Mouse (Mus musculus) limb, embryonic 13.5 days (tissue): ENCODE measurements at regions not wholly inside any gene's neighbourhood (a gene's known extent, or its start where the extent isn't known, plus 50 kb on each side); places are given as distances from the start of the nearest gene placed in this dataset.

Source experiments
- ATAC-seq: fragments of 200-750 bp; cut with Nextera tagmentation; 2 replicates; pipeline ENCODE4 v1.8.0; 2017; ENCODE audit warnings: low read depth, moderate number of reproducible peaks, moderate TSS enrichment; ENCODE audit not compliant: low FRiP score
- H3K27ac ChIP-seq: fragments of 300-500 bp; sonication (generic); 2 replicates; pipeline ENCODE4 v1.5.1; 2015; ENCODE audit warnings: inconsistent platforms, mild to moderate bottlenecking, moderate library complexity
- H3K27me3 ChIP-seq: fragments of 300-500 bp; sonication (generic); 2 replicates; pipeline ENCODE4 v1.6.1; 2015; ENCODE audit warnings: mild to moderate bottlenecking, inconsistent platforms
- H3K36me3 ChIP-seq: fragments of 300-500 bp; sonication (generic); 2 replicates; pipeline ENCODE4 v1.6.1; 2015; ENCODE audit warnings: inconsistent platforms, mild to moderate bottlenecking, moderate library complexity
- H3K4me1 ChIP-seq: fragments of 300-500 bp; sonication (generic); 2 replicates; pipeline ENCODE4 v1.6.1; 2015; ENCODE audit warnings: inconsistent platforms
- H3K4me2 ChIP-seq: fragments of 300-500 bp; sonication (generic); replicated peaks from 2 replicates; pipeline ENCODE4 v1.6.1; 2015; ENCODE audit warnings: inconsistent platforms, mild to moderate bottlenecking, moderate library complexity
- H3K4me3 ChIP-seq: fragments of 300-500 bp; sonication (generic); 2 replicates; pipeline ENCODE4 v1.5.1; 2015; ENCODE audit warnings: moderate library complexity, mild to moderate bottlenecking, inconsistent platforms
- H3K9ac ChIP-seq: fragments of 300-500 bp; sonication (generic); 2 replicates; pipeline ENCODE4 v1.6.1; 2015; ENCODE audit warnings: mild to moderate bottlenecking, inconsistent platforms
- H3K9me3 ChIP-seq: fragments of 300-500 bp; sonication (generic); 2 replicates; pipeline ENCODE4 v1.6.1; 2016; ENCODE audit warnings: inconsistent platforms
- WGBS: fragments of 180-500 bp; shearing (Covaris S2); methylation state at CpG from one replicate; pipeline ENCODE4 v1.1.7; 2015; 5-methylcytosine and 5-hydroxymethylcytosine counted together

DNA sequence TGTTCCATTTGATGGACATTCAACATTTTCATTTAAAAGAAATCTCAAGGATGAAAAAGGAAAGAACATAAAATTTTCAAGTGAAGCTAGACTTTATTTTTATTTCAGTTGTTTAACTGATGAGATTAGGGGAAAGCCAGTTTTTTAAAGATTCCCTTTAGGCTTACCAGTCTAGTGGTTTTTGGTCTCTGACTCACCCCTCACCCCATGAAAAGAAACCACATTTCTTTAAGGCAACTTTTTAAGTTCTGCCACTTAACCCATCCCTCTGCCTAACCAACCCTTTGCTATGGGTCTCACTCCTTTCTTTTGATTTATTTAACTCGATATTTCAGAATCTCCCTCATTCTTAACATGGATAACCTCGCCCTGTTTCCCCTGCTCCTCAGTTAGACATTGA, 388.1 kb upstream of the Mef2c start:
- ATAC-seq: no peak
- 79% methylated on average over 2 of the region's 2 CpGs for WGBS
- H3K4me2 ChIP-seq: no peak overlapping the region
- no peak overlapping the region for H3K4me3 ChIP-seq
- no peaks in the 10 kb centered on the region for H3K9me3 ChIP-seq
- no peak overlapping the region for H3K27ac ChIP-seq
- H3K9ac ChIP-seq: no peak overlapping the region
- H3K27me3 ChIP-seq: no peaks in the 10 kb centered on the region
- no peaks in the 10 kb centered on the region for H3K4me1 ChIP-seq
- no peaks in the 10 kb centered on the region for H3K36me3 ChIP-seq

DNA sequence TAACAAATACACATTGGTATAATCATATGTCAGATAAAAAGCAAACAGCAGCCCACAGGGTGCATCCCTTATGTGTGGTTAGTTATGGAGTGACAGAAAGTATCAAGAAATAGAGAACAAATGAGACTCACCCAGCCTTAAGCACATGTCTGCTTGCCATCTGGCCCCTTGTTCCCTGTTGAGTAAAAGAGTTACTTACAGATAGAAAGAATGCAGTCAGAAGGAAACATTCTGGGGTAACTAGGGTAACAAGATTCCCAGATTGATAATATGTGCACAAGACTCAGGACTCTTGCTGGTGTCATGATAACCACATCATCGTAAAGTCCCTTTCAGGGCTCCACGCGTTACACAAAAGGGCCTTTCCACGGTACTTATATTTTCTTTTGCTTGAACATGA, 383.5 kb upstream of the Mef2c start:
- H3K27ac ChIP-seq: no peak overlapping the region
- H3K27me3 ChIP-seq: no peaks in the 10 kb centered on the region
- H3K9ac ChIP-seq: no peak overlapping the region
- no peaks in the 10 kb centered on the region for H3K9me3 ChIP-seq
- no peaks in the 10 kb centered on the region for H3K36me3 ChIP-seq
- no peak overlapping the region for H3K4me3 ChIP-seq
- H3K4me1 ChIP-seq: no peaks in the 10 kb centered on the region
- no peak overlapping the region for H3K4me2 ChIP-seq
- no peak for ATAC-seq
- 80% methylated on average over 4 of the region's 4 CpGs for WGBS

DNA sequence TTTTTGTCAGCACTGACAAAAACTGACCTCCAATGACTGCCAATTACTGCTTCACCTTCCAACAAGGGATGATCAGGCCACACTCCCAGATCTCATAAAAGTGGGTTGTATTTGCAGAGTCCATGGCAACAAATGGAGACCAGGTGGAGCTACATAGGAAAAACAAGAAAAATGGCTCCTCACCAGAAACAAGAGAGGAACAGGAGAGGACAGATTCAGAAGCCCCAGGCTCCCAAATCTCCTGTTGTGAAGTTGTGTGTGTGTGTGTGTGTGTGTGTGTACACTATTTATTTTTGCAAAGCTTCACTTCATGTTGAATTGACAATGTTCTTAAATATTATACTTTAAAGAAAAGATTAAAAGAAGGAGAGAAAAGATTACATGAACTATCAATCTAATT, 380.2 kb upstream of the Mef2c start:
- no peaks in the 10 kb centered on the region for H3K9me3 ChIP-seq
- H3K27me3 ChIP-seq: no peaks in the 10 kb centered on the region
- no peak overlapping the region for H3K27ac ChIP-seq
- no peaks in the 10 kb centered on the region for H3K4me1 ChIP-seq
- H3K4me2 ChIP-seq: no peak overlapping the region
- H3K9ac ChIP-seq: no peak overlapping the region
- H3K36me3 ChIP-seq: no peaks in the 10 kb centered on the region
- no peak overlapping the region for H3K4me3 ChIP-seq
- no peak for ATAC-seq

DNA sequence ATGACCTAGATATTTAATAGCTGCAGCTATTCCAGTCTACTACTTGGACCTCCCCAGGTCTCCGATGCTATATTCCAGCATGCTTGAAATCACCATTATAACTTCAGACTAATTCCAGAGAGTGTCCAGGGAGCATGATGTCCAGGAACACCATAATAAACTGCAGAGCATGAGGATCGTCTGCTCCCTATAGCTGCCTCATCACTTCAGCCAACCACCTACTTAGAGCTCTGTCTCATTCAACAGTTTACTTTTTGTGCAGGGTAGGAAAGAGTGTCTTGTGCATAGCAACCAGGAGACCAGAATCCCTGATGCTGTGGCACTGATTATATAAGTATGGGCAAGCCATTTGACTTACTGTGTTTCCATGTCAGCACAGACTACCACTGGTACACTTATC, 379.2 kb upstream of the Mef2c start:
- no peaks in the 10 kb centered on the region for H3K9me3 ChIP-seq
- H3K27me3 ChIP-seq: no peaks in the 10 kb centered on the region
- no peak overlapping the region for H3K4me2 ChIP-seq
- ATAC-seq: no peak
- H3K27ac ChIP-seq: no peak overlapping the region
- H3K4me3 ChIP-seq: no peak overlapping the region
- H3K9ac ChIP-seq: no peak overlapping the region
- H3K36me3 ChIP-seq: no peaks in the 10 kb centered on the region
- no peaks in the 10 kb centered on the region for H3K4me1 ChIP-seq
- 69% methylated on average over 2 of the region's 2 CpGs for WGBS

DNA sequence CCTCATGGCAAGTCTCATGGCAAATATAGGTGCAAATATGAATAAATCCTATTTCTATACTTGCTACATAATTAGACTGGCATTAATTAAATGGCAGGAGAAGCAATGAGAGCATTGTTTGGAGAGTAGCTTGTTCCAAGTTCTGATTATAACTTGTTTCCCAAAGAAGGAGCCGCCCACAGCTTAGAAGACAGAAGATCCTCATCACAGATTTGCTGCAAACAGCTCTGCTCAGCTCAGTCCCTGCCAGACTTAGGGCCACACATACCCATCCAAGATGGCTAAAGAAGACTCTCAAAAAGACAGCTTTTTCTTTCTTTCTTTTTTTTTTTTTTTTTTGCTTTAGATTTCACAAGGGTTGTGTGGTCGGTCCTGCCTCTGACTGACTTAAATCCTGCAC, 377.4 kb upstream of the Mef2c start:
- no peaks in the 10 kb centered on the region for H3K27me3 ChIP-seq
- no peaks in the 10 kb centered on the region for H3K36me3 ChIP-seq
- H3K27ac ChIP-seq: no peak overlapping the region
- no peak overlapping the region for H3K4me2 ChIP-seq
- 89% methylated on average over 2 of the region's 2 CpGs for WGBS
- no peak overlapping the region for H3K4me3 ChIP-seq
- no peaks in the 10 kb centered on the region for H3K4me1 ChIP-seq
- H3K9ac ChIP-seq: no peak overlapping the region
- no peaks in the 10 kb centered on the region for H3K9me3 ChIP-seq
- ATAC-seq: no peak

DNA sequence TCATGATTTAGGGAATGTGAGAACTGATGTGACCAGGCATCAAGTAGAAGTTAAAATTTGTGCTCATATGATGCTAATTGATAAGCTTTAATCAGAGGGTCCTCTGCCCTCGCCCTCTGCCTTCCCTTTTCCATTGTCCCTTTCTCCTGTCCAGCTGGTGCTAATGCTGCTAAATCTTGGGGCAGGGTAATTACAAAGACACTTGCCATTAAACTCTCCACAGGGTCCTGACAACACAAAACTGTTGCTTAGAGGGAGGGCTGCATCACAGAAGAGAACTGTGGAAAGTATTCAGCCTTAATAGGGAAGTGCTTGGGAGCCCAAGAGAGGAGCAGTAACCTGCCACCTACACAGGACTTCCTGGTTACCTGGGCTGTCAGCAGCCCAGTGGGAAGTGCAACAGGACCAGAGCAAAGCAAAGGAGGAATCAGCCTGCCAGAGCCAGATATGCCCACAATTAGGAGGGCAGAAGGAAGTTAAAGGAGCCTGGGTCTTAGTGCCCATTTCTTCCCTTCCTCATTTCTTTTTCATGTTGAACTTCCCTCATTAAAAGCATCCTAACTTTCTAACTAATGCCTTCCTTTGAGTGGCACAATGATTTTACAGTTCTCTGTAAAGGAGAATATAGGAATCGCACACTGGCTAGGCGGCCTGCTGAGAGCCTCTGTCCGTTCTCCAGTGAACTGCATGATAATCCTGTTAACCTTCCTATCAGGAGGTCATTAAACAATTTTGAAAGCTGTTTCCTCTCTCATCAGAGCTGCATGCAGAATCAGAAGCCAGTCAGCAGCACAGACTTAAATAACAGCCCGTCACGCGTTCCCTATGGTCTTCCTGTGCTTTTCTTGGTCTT, 372.5 kb upstream of the Mef2c start:
- H3K4me1 ChIP-seq: no peaks in the 10 kb centered on the region; the same call in 1 of the 2 replicates
- H3K4me2 ChIP-seq: no peak overlapping the region
- H3K27ac ChIP-seq: no peak overlapping the region
- H3K9me3 ChIP-seq: no peaks in the 10 kb centered on the region
- H3K9ac ChIP-seq: no peak overlapping the region
- H3K4me3 ChIP-seq: no peak overlapping the region
- no peak for ATAC-seq
- no peaks in the 10 kb centered on the region for H3K36me3 ChIP-seq
- H3K27me3 ChIP-seq: no peaks in the 10 kb centered on the region
- WGBS: 63% methylated on average over 7 of the region's 7 CpGs

DNA sequence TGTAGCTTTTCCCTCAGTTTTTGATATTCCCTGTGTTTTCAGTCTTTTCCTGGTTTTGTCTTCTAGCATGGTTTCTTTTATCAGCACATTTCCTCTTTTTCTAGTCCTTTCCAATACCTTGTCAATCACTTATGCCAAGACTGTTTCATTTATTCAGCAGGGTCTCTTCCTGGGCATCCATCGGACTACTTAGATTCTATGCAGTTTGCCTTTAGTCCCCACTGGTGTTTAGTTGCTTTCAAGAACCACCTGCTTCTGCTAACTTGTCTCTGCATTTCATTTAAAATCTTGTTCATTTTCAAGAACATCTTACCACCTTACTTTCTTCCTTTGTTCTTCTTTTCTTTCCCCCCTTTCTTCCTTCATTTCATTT, 371.9 kb upstream of the Mef2c start:
- no peak for ATAC-seq
- 72% methylated on average over 1 of the region's 1 CpGs for WGBS
- Histone ChIP-seq H3K4me1 (no peaks in the 10 kb centered on the region; the same call in 1 of the 2 replicates), H3K36me3 (no peaks in the 10 kb centered on the region), H3K4me2 (no peak overlapping the region), H3K27ac (no peak overlapping the region), H3K9ac (no peak overlapping the region), H3K4me3 (no peak overlapping the region), H3K27me3 (no peaks in the 10 kb centered on the region), H3K9me3 (no peaks in the 10 kb centered on the region)

DNA sequence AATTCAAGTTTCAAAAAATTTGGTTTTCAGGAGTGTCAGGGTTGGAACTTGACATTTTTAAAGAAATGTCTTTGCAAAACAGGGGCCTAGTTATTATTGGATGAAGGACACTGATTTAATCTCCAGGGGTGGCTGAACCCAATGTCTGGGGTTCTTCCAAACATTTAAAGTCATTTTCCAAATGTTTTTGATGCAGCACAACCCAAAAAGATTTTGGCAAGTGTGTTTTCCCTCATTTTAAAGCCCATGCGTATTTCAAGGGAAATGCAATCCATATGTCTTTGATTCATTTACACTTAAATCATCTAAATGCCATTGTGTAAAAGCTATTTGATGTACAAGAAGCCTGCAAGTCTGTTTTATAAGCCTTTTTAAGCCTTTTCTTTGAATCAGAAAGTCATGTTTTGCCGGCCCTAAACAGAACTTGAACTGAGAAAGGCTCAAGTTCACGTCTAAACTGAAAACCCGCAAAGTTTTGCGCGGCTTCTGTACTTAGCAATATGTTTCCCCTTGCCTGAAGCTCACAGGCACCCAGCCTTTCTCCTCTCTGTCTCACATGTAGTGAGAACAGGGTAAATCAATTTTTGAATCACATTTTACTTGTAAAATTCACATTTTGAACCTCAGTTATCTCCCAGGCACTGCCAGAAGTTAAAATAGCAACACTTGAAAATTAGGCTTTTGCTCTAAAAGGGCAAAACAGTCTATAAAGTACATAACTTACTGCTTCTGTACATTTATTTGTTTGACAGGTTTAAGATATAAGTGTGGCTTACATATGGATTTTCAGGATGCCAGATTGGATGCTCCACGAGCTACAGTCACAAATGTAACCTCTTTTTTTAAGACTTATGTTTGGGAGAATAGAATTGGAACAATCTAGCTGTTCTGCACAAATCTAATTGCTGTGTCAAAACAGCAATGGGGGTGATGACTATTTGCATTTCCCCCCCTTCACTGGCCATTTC, 370.9 kb upstream of the Mef2c start:
- Histone ChIP-seq H3K36me3 (no peaks in the 10 kb centered on the region), H3K4me2 (no peak overlapping the region), H3K4me1 (no peaks in the 10 kb centered on the region; the same call in 1 of the 2 replicates), H3K27me3 (no peaks in the 10 kb centered on the region), H3K9ac (no peak overlapping the region), H3K4me3 (no peak overlapping the region), H3K27ac (no peak overlapping the region), H3K9me3 (no peaks in the 10 kb centered on the region)
- WGBS: 34% methylated on average over 7 of the region's 7 CpGs
- no peak for ATAC-seq

DNA sequence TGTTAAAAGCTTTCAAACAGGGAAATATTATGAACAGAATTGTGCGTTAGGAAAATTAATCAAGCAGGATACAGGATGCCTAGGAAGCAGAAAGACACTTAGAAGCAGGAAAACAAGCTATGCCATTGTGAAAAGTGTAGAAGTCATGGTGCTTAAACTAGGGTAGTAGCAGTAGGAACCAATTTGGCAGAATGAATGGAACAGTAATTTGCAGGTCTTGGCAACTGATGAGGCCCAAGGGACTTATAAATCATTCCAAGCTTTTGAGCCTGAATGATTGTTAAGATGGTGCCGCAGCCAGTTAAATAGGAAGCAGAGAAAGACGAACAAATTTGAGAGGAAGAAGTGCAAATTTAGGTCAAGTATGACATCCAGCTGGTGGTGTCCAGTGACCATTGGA, 360.5 kb upstream of the Mef2c start:
- H3K9ac ChIP-seq: no peak overlapping the region
- no peak overlapping the region for H3K4me3 ChIP-seq
- no peak for ATAC-seq
- peaks cover 6% of the 10 kb centered on the region for H3K4me1 ChIP-seq
- no peak overlapping the region for H3K27ac ChIP-seq
- WGBS: 24% methylated on average over 3 of the region's 3 CpGs
- H3K9me3 ChIP-seq: no peaks in the 10 kb centered on the region
- no peak overlapping the region for H3K4me2 ChIP-seq
- no peaks in the 10 kb centered on the region for H3K36me3 ChIP-seq
- H3K27me3 ChIP-seq: no peaks in the 10 kb centered on the region

DNA sequence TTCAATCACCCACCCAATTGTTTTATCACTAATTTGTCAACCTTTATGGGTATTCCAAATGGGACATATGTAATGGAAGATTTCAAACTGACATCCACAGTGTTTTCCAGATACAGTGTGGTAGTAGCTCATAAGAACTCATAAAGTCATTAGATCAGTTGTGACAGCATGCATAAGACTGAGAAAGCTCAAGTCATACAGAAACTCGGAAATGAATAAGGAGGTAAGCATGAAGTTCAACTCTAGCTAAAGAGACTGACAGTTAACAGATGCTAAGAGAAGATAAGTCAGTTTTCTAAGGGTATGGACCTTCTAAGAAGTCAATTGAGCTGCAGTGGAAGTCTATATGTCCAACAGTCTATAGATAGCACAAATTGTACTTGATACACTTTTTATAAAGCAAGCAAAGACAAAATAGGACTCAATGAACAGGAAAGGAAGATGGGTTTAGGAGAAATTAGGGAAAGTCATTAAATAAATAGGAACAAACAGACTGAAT, 349.2 kb upstream of the Mef2c start:
- no peaks in the 10 kb centered on the region for H3K27me3 ChIP-seq
- no peak overlapping the region for H3K27ac ChIP-seq
- H3K9ac ChIP-seq: no peak overlapping the region
- WGBS: 85% methylated on average over 1 of the region's 1 CpGs
- no peak overlapping the region for H3K4me2 ChIP-seq
- H3K9me3 ChIP-seq: no peaks in the 10 kb centered on the region
- H3K4me3 ChIP-seq: no peak overlapping the region
- H3K4me1 ChIP-seq: no peaks in the 10 kb centered on the region
- H3K36me3 ChIP-seq: no peaks in the 10 kb centered on the region
- no peak for ATAC-seq

DNA sequence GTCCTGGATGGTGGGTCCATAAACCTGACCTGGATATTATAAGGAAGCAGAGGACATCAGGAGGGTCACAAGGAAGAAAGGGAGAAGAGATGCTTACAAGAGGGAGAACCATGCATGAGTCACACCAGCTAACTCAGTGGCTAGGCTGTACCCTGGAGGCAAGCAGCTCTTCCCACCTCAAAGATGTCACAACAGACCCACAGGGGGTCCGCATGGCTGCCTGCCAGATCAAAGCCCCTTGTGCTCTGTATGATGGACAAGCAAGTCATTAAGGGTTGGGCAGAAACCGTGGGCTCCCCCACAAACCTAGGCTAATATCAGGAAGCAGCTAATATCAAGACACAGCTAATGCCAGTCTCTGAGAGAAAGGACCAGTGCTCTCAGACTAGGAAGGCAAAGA, 343.9 kb upstream of the Mef2c start:
- Histone ChIP-seq H3K4me2 (no peak overlapping the region), H3K4me1 (no peaks in the 10 kb centered on the region), H3K4me3 (no peak overlapping the region), H3K27me3 (no peaks in the 10 kb centered on the region), H3K9me3 (no peaks in the 10 kb centered on the region), H3K36me3 (no peaks in the 10 kb centered on the region), H3K9ac (no peak overlapping the region), H3K27ac (no peak overlapping the region)
- 60% methylated on average over 2 of the region's 2 CpGs for WGBS
- ATAC-seq: no peak

DNA sequence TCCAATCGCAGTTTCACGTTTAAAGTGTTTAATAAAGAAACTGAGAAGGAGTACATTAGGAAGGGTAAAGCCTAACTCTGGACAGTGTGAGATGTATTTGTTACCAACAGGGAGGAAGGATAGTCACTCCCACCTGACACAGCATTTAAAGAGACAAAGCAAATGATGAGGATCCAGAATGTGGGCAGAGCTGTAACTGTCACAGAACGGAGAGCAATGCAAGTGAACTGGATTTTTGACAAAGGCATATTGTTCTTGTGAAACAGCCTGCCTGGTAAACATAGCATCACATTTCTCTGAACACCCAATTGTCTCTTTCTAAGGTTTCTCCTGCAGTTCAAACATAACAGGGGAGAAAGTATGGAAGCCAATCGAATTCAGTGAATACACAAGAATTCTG, 341.1 kb upstream of the Mef2c start:
- H3K9ac ChIP-seq: no peak overlapping the region
- no peaks in the 10 kb centered on the region for H3K36me3 ChIP-seq
- no peaks in the 10 kb centered on the region for H3K27me3 ChIP-seq
- no peak overlapping the region for H3K4me2 ChIP-seq
- ATAC-seq: no peak
- no peaks in the 10 kb centered on the region for H3K4me1 ChIP-seq
- H3K4me3 ChIP-seq: no peak overlapping the region
- H3K9me3 ChIP-seq: no peaks in the 10 kb centered on the region
- no peak overlapping the region for H3K27ac ChIP-seq
- 83% methylated on average over 4 of the region's 4 CpGs for whole genome bisulfite sequencing
